Mouse (Mus musculus) forebrain, embryonic 11.5 days (tissue): ENCODE data around the gene Ddit4. TPM values are rescaled to one million over a fixed set of nuclear protein-coding genes. Genes with fewer than 3 reads are reported as not detected.

Source experiments
- ATAC-seq: fragments of 200-750 bp; cut with Nextera tagmentation; replicated peaks from 2 replicates; pipeline ENCODE4 v1.8.0; 2017; ENCODE audit warnings: moderate TSS enrichment; ENCODE audit not compliant: low FRiP score
- DNase-seq: peaks from one replicate; pipeline ENCODE4 v3.0.0-alpha.2; 2017; ENCODE audit warnings: low spot score
- H3K27ac ChIP-seq: fragments of 300-500 bp; sonication (generic); 2 replicates; pipeline ENCODE4 v1.5.1; 2014; ENCODE audit warnings: low read depth, low read length
- H3K27me3 ChIP-seq: fragments of 300-500 bp; sonication (generic); 2 replicates; pipeline ENCODE4 v1.6.1; 2014; ENCODE audit warnings: mild to moderate bottlenecking, low read length, mixed read lengths; ENCODE audit not compliant: control insufficient read depth, insufficient read depth
- H3K36me3 ChIP-seq: fragments of 300-500 bp; sonication (generic); 2 replicates; pipeline ENCODE4 v1.6.1; 2014; ENCODE audit warnings: mild to moderate bottlenecking, low read length, moderate library complexity, mixed read lengths; ENCODE audit not compliant: control insufficient read depth, insufficient read depth
- H3K4me1 ChIP-seq: fragments of 300-500 bp; sonication (generic); replicated peaks from 2 replicates; pipeline ENCODE4 v1.6.1; 2014; ENCODE audit warnings: low read length, mixed read lengths; ENCODE audit not compliant: control insufficient read depth, insufficient read depth
- H3K4me2 ChIP-seq: fragments of 300-500 bp; sonication (generic); 2 replicates; pipeline ENCODE4 v1.6.1; 2014; ENCODE audit warnings: low read depth, mild to moderate bottlenecking, low read length, moderate library complexity, mixed read lengths; ENCODE audit not compliant: severe bottlenecking
- H3K4me3 ChIP-seq: fragments of 300-500 bp; sonication (generic); 2 replicates; pipeline ENCODE4 v1.5.1; 2014; ENCODE audit warnings: low read depth, low read length
- H3K9ac ChIP-seq: fragments of 300-500 bp; sonication (generic); 2 replicates; pipeline ENCODE4 v1.6.1; 2014; ENCODE audit warnings: low read length
- H3K9me3 ChIP-seq: fragments of 300-500 bp; sonication (generic); 2 replicates; pipeline ENCODE4 v1.6.1; 2016; ENCODE audit warnings: low read length, mixed read lengths; ENCODE audit not compliant: control insufficient read depth
- WGBS: fragments of 180-500 bp; shearing (Covaris S2); extraction: QIAGEN DNeasy Blood & Tissue Kit; methylation state at CpG from one replicate; pipeline ENCODE4 v1.1.7; 2014; 5-methylcytosine and 5-hydroxymethylcytosine counted together
- polyA plus RNA-seq: library from polyadenylated mRNA; unstranded; fragments of >200 nt; fragmentation: Nextera tagmentation; extraction: Ambion mirVana; gene quantifications from 2 replicates; pipeline ENCODE4 v1.2.1, GENCODE M21; 2014

The Ddit4 gene
- polyA plus RNA-seq, 1 experiment from 2014 or later, result 7.4 TPM

- no peaks in the 10 kb centered on the region for H3K4me1 ChIP-seq
- no peaks in the 10 kb centered on the region for H3K9me3 ChIP-seq
- H3K36me3 ChIP-seq, result no peaks in the 10 kb centered on the region
- no peak overlapping the region for H3K4me2 ChIP-seq
- H3K4me3 ChIP-seq, result no peak overlapping the region
- H3K27me3 ChIP-seq, result no peaks in the 10 kb centered on the region
- no peak overlapping the region for H3K27ac ChIP-seq
- H3K9ac ChIP-seq, result no peak overlapping the region
- DNase-seq (no peak), ATAC-seq (no peak)
- WGBS, result 89% methylated on average over 7 of the region's 7 CpGs
Measured at GRCm38 (mm10) chr10:59929205-59929604, 22.4 kb downstream of the Ddit4 start.

GRCm38 (mm10) chr10:59924305-59924704 is 27.3 kb downstream of the Ddit4 start:
- Histone ChIP-seq H3K4me3 (no peak overlapping the region), H3K9ac (no peak overlapping the region), H3K27me3 (no peaks in the 10 kb centered on the region; the same call in 1 of the 2 replicates), H3K36me3 (no peaks in the 10 kb centered on the region), H3K4me2 (no peak overlapping the region), H3K27ac (no peak overlapping the region), H3K4me1 (peaks cover 13% of the 10 kb centered on the region), H3K9me3 (no peaks in the 10 kb centered on the region)
- DNase-seq, result no peak
- no peak for ATAC-seq
- WGBS, result 25% methylated on average over 3 of the region's 3 CpGs

GRCm38 (mm10) chr10:59923493-59923892 is 28.1 kb downstream of the Ddit4 start:
- ATAC-seq (no peak), DNase-seq (no peak)
- Histone ChIP-seq H3K9ac (no peak overlapping the region), H3K27me3 (no peaks in the 10 kb centered on the region; the same call in 1 of the 2 replicates), H3K27ac (no peak overlapping the region), H3K9me3 (no peaks in the 10 kb centered on the region), H3K4me1 (peaks cover 13% of the 10 kb centered on the region), H3K4me3 (no peak overlapping the region), H3K4me2 (no peak overlapping the region), H3K36me3 (no peaks in the 10 kb centered on the region)
- 87% methylated on average over 2 of the region's 2 CpGs for WGBS

GRCm38 (mm10) chr10:59920810-59921681 is 30.6 kb downstream of the Ddit4 start:
- WGBS, result 8% methylated on average over 33 of the region's 33 CpGs
- H3K4me1 ChIP-seq, result peaks cover 15% of the 10 kb centered on the region

GRCm38 (mm10) chr10:59920485-59920809 is 31.2 kb downstream of the Ddit4 start:
- peak overlapping the region; percentile 31; the same call in 1 of the 2 replicates for H3K4me3 ChIP-seq

More at GRCm38 (mm10) chr10:59920810-59921681, 30.6 kb downstream of the Ddit4 start:
- Histone ChIP-seq H3K27me3 (no peaks in the 10 kb centered on the region; the same call in 1 of the 2 replicates), H3K9ac (peak overlapping the region; percentile 49), H3K9me3 (no peaks in the 10 kb centered on the region), H3K4me3 (peak overlapping the region; percentile 31), H3K4me2 (peak overlapping the region; percentile 65), H3K36me3 (no peaks in the 10 kb centered on the region), H3K27ac (peak overlapping the region; percentile 74)
- peak; percentile 55 for ATAC-seq
- peak; percentile 85 for DNase-seq

GRCm38 (mm10) chr10:59919494-59920181 is 32.0 kb downstream of the Ddit4 start:
- Histone ChIP-seq H3K4me3 (no peak overlapping the region), H3K27ac (peak overlapping the region; percentile 74), H3K4me2 (no peak overlapping the region), H3K27me3 (no peaks in the 10 kb centered on the region; the same call in 1 of the 2 replicates), H3K36me3 (no peaks in the 10 kb centered on the region), H3K9me3 (no peaks in the 10 kb centered on the region), H3K4me1 (peaks cover 15% of the 10 kb centered on the region), H3K9ac (no peak overlapping the region)
- DNase-seq (no peak), ATAC-seq (no peak)
- 50% methylated on average over 15 of the region's 15 CpGs for WGBS

More at GRCm38 (mm10) chr10:59920485-59920809, 31.2 kb downstream of the Ddit4 start:
- ATAC-seq (peak; percentile 26), DNase-seq (peak; percentile 63)
- Histone ChIP-seq H3K9ac (peak overlapping the region; percentile 49), H3K4me2 (peak overlapping the region; percentile 65), H3K9me3 (no peaks in the 10 kb centered on the region), H3K4me1 (peaks cover 15% of the 10 kb centered on the region), H3K27me3 (no peaks in the 10 kb centered on the region; the same call in 1 of the 2 replicates), H3K27ac (peak overlapping the region; percentile 74), H3K36me3 (no peaks in the 10 kb centered on the region)
- 30% methylated on average over 7 of the region's 7 CpGs for WGBS

GRCm38 (mm10) chr10:59918111-59918510 is 33.5 kb downstream of the Ddit4 start:
- Histone ChIP-seq H3K4me3 (no peak overlapping the region), H3K4me1 (peaks cover 15% of the 10 kb centered on the region), H3K27ac (no peak overlapping the region), H3K9me3 (no peaks in the 10 kb centered on the region), H3K36me3 (no peaks in the 10 kb centered on the region), H3K4me2 (no peak overlapping the region), H3K9ac (no peak overlapping the region), H3K27me3 (no peaks in the 10 kb centered on the region; the same call in 1 of the 2 replicates)
- 89% methylated on average over 4 of the region's 4 CpGs for WGBS
- ATAC-seq (no peak), DNase-seq (no peak)

- no peak overlapping the region for H3K27ac ChIP-seq
- DNase-seq (peak; percentile 79), ATAC-seq (peak; percentile 80)
- peak overlapping the region; percentile 44 for H3K4me2 ChIP-seq
- H3K27me3 ChIP-seq, result no peaks in the 10 kb centered on the region; the same call in 1 of the 2 replicates
- WGBS, result under 1% methylated on average over 10 of the region's 10 CpGs
- no peaks in the 10 kb centered on the region for H3K36me3 ChIP-seq
- H3K4me3 ChIP-seq, result 0 out of 2 replicates have a peak overlapping the region, but pooled peaks have one; percentile 5
- H3K9me3 ChIP-seq, result no peaks in the 10 kb centered on the region
- peaks cover 17% of the 10 kb centered on the region for H3K4me1 ChIP-seq
- peak overlapping the region; percentile 24; the same call in 1 of the 2 replicates for H3K9ac ChIP-seq
Measured at GRCm38 (mm10) chr10:59916649-59917048, 35.0 kb downstream of the Ddit4 start.
